Mouse (Mus musculus) bone marrow macrophage, adult 2 months (primary cell): ENCODE measurements around the gene Golga2.

ENCODE experiments used
- CTCF ChIP-seq: IDR thresholded peaks from 2 replicates; pipeline ENCODE4 v1.5.1; 2012; ENCODE audit warnings: low read depth, mild to moderate bottlenecking, low read length, moderate library complexity
- POLR2A ChIP-seq: IDR thresholded peaks from 2 replicates; pipeline ENCODE4 v1.6.1; 2012; ENCODE audit warnings: mild to moderate bottlenecking, low read depth, low read length, borderline replicate concordance

DNA sequence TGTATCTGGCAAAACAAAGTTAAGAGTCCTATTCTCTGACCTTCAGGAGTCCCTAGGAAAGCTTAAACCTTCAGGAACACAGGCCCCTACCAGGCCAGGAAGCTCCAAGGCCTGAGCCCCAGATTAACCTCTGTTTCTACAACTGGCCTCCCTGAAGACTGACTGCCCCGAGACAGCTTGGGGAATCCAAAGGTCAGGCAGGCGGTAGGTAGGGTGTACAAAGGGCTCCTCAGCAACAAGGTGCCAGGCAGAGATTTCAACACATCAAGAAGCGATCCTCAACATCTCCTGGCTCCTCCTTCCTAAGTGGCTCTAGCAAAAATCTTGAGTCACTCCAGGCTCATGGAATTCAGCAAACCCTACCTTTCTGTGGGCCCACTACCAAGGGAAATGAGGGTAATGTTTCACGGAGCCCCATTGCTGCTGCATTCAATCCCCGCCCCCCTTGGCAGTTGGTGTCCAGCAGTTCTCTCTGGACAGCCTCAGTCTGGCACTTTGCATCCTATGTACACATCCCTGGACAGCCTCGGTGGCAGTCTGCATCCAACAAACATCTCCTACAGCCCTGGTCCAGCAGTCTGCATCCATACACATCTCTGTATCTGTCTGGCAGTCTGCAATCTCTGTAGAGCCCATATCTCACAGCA is 28.2 kb upstream of the Golga2 start:
- TF ChIP-seq CTCF (no peak), POLR2A (no peak)
